Mouse (Mus musculus): Measurements from ENCODE around the gene Tmem160. TPM values are rescaled to one million over a fixed set of nuclear protein-coding genes. Genes with fewer than 3 reads are reported as not detected.

Gene Tmem160
- total and polyA plus RNA-seq, 3 experiments = 30.9 to 89.1 (median 48.9) TPM

GRCm38 (mm10) chr7:16426129-16426729 lies 26.4 kb upstream of the Tmem160 start:
- no peaks in the 10 kb centered on the region for H3K4me1 ChIP-seq (ENCODE audit: control insufficient read depth in 1 of 2, insufficient read depth in 2 of 2)
- H3K4me3 ChIP-seq (replicated peaks in 1 of 3; ENCODE audit: low read depth in 2 of 3, low read length in 2 of 3, poor library complexity in 1 of 3) = no peak overlapping the region
- H3K27me3 ChIP-seq (replicated peaks) = no peaks in the 10 kb centered on the region
- H3K9me3 ChIP-seq (replicated peaks; ENCODE audit: low read length) = no peaks in the 10 kb centered on the region
- peak; percentile 48 for DNase-seq (ENCODE audit: extremely low read depth)
- TF ChIP-seq TCF12 (IDR thresholded peaks at IDR 0.05; ENCODE audit: low read depth, low read length) (no peak), MEF2A (IDR thresholded peaks at IDR 0.05; ENCODE audit: borderline replicate concordance, low read depth, low read length) (no peak), KAT2A (IDR thresholded peaks at IDR 0.05; ENCODE audit: insufficient replicate concordance, low read length) (no peak), POLR2A (IDR thresholded peaks at IDR 0.05; ENCODE audit: low read depth, low read length) (no peak; the same call in 1 of the 2 replicates), MAZ (IDR thresholded peaks at IDR 0.05; ENCODE audit: low read depth, low read length) (no peak), HCFC1 (IDR thresholded peaks at IDR 0.05; ENCODE audit: low read depth, low read length) (no peak), RAD21 (IDR thresholded peaks at IDR 0.05; ENCODE audit: low read depth, low read length) (peak; percentile 81), PAX5 (IDR thresholded peaks at IDR 0.05; ENCODE audit: low read length) (no peak), USF1 (IDR thresholded peaks at IDR 0.05; ENCODE audit: low read depth, low read length) (no peak), POLR2AphosphoS2 (IDR thresholded peaks at IDR 0.05; ENCODE audit: low read depth, low read length) (no peak), GABPA (IDR thresholded peaks at IDR 0.05; ENCODE audit: insufficient replicate concordance, low read depth, low read length) (no peak), ZC3H11A (IDR thresholded peaks at IDR 0.05; ENCODE audit: low read depth, low read length) (peak; percentile 18; the same call in 1 of the 2 replicates), E2F4 (IDR thresholded peaks at IDR 0.05; ENCODE audit: insufficient replicate concordance, low read depth, low read length) (no peak), IRF4 (IDR thresholded peaks at IDR 0.05; ENCODE audit: low read depth, low read length) (peak; percentile 20; the same call in 1 of the 2 replicates), CHD1 (IDR thresholded peaks at IDR 0.05; ENCODE audit: low read depth, low read length) (no peak), SMC3 (IDR thresholded peaks at IDR 0.05; ENCODE audit: low read depth, low read length) (peak; percentile 90), MAFK (IDR thresholded peaks at IDR 0.05; ENCODE audit: insufficient replicate concordance, low read length) (no peak), EP300 (IDR thresholded peaks at IDR 0.05; ENCODE audit: low read length) (no peak), MAX (IDR thresholded peaks at IDR 0.05; ENCODE audit: low read length) (no peak), TBP (conservative IDR thresholded peaks at IDR 0.05; ENCODE audit: low read depth, low read length) (no peak), MYC (IDR thresholded peaks at IDR 0.05; ENCODE audit: low read depth, low read length) (no peak), ETS1 (conservative IDR thresholded peaks at IDR 0.05; ENCODE audit: low read depth, low read length) (no peak), BHLHE40 (IDR thresholded peaks at IDR 0.05; ENCODE audit: low read depth, low read length) (no peak), ZKSCAN1 (IDR thresholded peaks at IDR 0.05; ENCODE audit: borderline replicate concordance, low read depth, low read length) (no peak), CTCF (conservative IDR thresholded peaks at IDR 0.05 in 1 of 2, IDR thresholded peaks at IDR 0.05 in 1 of 2; ENCODE audit: low read depth in 2 of 2, low read length in 2 of 2) (peak; percentile 22 to 90)
- dilution Hi-C loops (cut with MboI; ENCODE audit: extremely low pct_ligation_motif_present, extremely low pct_unique_long_range_greater_than_20kb, low sequenced_read_pairs) = no loop called here
- peaks cover 89 to 97% of the 10 kb centered on the region in 2 experiments for H3K36me3 ChIP-seq (replicated peaks in 1 of 2; ENCODE audit: control insufficient read depth in 1 of 2, insufficient read depth in 1 of 2, low read length in 1 of 2)
- in situ Hi-C loops (cut with MboI; ENCODE audit: low pct_ligation_motif_present, low pct_unique_long_range_greater_than_20kb, low sequenced_read_pairs) = no loop called here
- no peak overlapping the region for H3K9ac ChIP-seq (ENCODE audit: insufficient read depth, low read depth)
- H3K79me2 ChIP-seq (replicated peaks; ENCODE audit: control insufficient read depth, extremely low read depth, insufficient read depth, poor library complexity, severe bottlenecking) = no peaks in the 10 kb centered on the region
- H3K4me2 ChIP-seq (ENCODE audit: insufficient read depth, low read depth, poor library complexity, severe bottlenecking) = no peak overlapping the region
- no peak overlapping the region for H3K27ac ChIP-seq (ENCODE audit: insufficient read depth, low read depth)

All from CH12.LX (cell line).